Mouse (Mus musculus): ENCODE results near the gene Ccdc58.
"Not testable (repeated sequence)": the region's sequence is repeated elsewhere in the genome, so short reads cannot be mapped to it uniquely, and the experiment has no call there.

Gene Ccdc58

DNA sequence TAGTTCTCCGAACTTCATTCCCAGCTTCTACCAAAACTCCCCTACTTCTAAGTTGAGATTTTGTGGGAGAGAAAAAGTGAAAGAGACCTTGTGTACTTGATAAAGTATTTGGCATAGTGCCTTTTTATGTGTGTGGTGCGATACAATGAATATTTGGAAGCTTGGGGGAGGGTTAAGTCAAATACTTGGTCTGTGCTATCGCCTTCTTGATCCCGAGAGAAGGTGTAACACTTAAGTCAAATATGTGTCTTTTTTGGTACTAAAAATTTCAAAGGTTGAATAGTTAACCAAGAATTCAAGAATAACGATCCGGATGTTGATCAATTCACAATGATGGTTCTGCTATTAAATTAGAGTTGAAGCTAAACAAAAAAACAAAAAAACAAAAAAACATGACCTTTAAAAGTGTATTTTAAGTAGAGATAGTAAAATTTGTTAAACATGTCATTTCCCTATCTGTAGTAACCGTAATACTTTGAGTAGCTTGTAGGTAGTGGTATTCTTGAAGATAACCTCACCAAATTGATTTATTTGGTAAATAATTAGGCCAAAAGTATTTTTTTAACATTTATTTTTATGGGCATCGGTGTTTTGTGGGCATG is 1.0 kb downstream of the Ccdc58 start:
- in situ Hi-C loops (cut with MboI, MseI), result loop anchor here (5.0 kb wide), 1 partner anchor 85 kb away; no protein-coding TSS in a partner anchor

DNA sequence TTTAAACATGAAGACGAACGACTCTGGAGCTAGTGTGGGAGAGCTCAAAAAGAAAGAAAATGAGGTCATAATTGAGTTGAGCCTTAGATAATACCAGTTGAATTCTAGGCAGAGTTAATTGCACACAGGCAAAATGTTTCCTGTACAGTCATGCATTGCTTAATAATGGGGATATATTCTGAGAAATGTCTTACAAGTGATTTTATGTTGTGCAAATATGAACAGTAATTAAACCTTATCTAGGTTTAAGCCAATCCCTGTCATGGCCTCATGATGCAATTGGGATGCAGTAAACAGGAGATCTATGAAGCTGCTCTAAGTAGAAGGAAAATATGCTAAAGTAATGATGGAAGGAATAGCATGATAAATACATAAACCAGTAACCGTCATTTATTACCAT is 3.3 kb downstream of the Ccdc58 start:
- in situ Hi-C loops (cut with MboI, MseI), result loop anchor here (5.0 to 25.0 kb wide), 3 partner anchors 87 to 1463 kb away; partner anchors contain the start of genes Gtf2e1 and Rabl3

DNA sequence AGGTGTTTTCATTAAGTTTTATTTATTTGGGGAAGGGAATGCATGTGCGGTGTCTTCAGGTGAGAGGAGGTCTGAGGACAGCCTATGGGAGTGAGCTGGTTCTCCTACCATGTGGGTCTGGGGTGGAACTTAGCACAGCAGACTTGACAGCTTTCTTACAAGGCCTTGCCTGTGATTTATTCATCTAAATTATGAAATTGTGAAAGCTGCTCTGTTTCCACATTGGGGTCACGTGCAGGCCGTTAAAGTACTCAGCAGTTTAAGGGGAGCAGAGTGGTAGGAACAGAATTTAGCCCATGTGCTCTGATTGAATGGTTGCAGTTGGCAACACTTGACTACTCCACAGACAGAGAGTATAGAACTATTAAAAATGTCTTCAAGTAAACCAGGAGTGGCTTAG is 8.4 kb downstream of the Ccdc58 start:
- in situ Hi-C loops (cut with MboI, MseI), result loop anchor here (25.0 kb wide), 2 partner anchors 732 to 1457 kb away; partner anchors contain the start of genes Gtf2e1 and Rabl3

DNA sequence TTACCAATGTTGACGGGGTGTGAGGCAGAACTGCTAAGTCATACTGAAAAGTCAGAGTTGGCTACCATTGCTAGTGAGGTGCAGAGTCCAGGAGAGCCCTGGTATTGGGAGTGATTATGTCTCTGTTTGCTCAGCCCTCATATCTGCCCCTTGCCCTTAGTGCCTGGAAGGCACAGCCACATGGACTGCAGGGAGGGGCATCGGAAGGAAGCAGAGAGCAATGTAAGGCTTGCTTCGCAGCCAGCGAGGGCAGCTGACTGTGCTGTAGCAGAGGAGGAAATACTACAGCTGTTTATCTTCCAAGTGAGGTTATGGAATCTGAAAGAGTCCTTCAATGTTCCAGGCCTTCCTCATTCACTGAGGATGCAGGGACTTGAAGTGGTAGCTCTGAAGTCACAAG is 16.4 kb downstream of the Ccdc58 start:
- in situ Hi-C loops (cut with MboI, MseI), result loop anchor here (25.0 kb wide), 2 partner anchors 724 to 1449 kb away; partner anchors contain the start of genes Gtf2e1 and Rabl3

- in situ Hi-C loops (cut with MboI, MseI), result loop anchor here (25.0 kb wide), 2 partner anchors 723 to 1448 kb away; partner anchors contain the start of genes Gtf2e1 and Rabl3
Measured at GRCm38 (mm10) chr16:36089065-36089464, 17.6 kb downstream of the Ccdc58 start.

- in situ Hi-C loops (cut with MboI, MseI), result loop anchor here (25.0 kb wide), 2 partner anchors 722 to 1447 kb away; partner anchors contain the start of genes Gtf2e1 and Rabl3
Measured at GRCm38 (mm10) chr16:36089850-36090616, 18.5 kb downstream of the Ccdc58 start.

DNA sequence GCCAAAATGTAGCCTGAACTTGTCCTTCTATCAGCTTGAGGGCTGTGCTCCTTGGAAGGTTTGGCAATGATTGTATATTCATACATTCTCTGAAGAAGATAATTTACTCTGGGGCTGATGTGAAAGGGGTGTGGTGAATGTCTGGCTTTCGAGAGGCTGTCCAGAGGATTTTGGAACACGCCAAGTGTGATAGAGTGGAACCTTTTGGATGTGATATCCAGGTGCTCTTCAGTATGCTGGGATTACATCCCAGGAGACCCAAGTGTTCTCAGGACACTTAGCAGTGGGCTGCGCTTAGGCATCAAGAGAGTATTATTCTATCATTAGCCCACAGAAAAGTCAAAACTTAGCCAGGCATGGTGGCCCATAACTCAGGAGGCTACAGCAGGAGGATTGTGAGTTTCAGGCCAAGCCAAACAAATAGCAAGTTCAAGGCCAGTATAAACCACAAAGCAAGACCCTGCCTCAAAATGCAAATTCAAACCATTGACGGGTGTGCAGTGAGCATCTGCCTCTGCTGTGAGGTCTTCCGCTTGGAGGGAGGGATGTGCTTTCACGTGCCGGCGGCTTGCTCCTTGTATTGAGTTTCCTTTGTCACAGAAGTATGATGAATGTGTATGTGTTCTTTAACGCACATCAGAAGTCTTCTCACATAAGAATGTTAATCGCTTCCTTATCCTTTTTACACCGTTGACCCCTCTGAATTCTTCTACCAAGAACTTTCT is 19.5 kb downstream of the Ccdc58 start:
- in situ Hi-C loops (cut with MboI, MseI), result loop anchor here (25.0 kb wide), 2 partner anchors 721 to 1446 kb away; partner anchors contain the start of genes Gtf2e1 and Rabl3

GRCm38 (mm10) chr16:36094079-36094478 is 22.6 kb downstream of the Ccdc58 start:
- in situ Hi-C loops (cut with MboI, MseI), result loop anchor here (25.0 kb wide), 2 partner anchors 718 to 1443 kb away; partner anchors contain the start of genes Gtf2e1 and Rabl3

DNA sequence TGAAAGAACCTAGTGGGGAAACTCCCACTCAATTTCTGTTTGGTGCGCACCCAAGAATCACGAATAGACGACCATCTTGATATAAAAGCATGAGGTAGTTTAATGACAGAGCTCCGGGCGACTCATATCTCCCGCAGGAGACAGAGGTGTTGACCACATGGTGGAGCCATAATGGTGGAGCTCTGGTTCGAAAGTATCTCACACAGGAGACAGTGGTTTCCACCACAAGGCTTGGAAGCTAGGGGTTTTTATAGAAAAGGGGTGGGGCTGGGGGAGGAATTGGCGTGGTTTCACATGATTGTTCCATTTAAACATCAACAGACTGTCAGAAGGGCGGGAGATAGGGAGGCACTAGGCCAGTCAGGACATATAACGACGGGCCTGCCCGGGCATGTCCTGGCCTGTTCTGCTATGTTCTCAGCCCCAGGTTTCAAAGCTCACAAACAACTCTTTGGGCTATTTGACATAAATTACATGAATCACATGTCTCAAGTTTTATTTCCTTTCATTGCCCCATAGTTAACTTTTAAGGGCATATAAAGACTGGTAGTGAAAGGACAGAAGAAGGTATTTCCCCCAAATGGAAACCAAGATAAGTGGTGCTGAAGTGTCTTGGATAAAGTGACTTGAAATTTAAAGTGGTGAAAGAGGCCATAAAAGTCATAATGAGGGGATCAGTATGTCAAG is 26.5 kb downstream of the Ccdc58 start:
- in situ Hi-C loops (cut with MboI, MseI), result loop anchor here (25.0 kb wide), 2 partner anchors 714 to 1439 kb away; partner anchors contain the start of genes Gtf2e1 and Rabl3

GRCm38 (mm10) chr16:36101526-36101925 is 30.0 kb downstream of the Ccdc58 start:
- in situ Hi-C loops (cut with MboI, MseI), result no loop called here

- in situ Hi-C loops (cut with MboI, MseI), result no loop called here
Measured at GRCm38 (mm10) chr16:36102211-36102610, 30.7 kb downstream of the Ccdc58 start.

GRCm38 (mm10) chr16:36111486-36111885 is 40.0 kb downstream of the Ccdc58 start:
- in situ Hi-C loops (cut with MboI, MseI), result loop anchor here (5.0 kb wide), 1 partner anchor 596 kb away; no protein-coding TSS in a partner anchor

DNA sequence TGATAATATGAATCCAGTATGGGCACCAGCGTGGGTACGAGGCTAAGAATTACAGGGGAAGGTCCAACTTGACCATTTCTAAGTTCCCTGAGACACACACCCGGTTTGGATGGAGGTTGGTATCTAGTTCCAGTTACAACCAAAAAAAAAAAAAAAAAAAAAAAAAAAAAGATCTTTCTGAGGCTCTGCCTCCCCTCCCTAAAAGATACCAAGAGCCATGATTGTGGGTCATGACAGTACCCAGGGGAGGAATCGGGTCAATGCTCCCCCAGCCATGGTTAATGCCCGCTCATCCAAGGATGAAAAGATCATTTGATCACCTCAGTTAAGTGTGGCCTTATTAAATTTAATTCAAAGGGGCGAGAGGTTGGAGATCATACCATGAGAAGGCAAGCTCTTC is 44.3 kb downstream of the Ccdc58 start:
- in situ Hi-C loops (cut with MboI, MseI), result not testable (repeated sequence)

DNA sequence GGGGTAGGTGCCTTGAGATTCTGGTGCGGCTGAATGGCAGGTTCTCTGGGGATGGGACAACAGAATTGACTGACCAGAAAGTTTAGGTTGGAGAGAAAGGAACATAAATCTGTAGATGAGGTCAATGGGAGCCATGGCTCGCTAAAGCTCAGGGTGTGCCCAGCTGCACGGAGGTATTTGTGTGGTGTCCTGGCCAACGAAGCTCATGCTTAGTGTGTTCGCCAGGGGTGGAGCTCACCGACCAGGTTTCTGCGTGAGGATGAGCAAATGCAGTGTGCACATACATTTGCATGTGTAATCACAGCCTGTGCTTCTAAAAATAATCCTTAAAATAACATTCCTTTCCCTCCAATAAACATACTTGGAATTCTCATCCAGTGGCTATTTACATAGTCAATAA is 56.6 kb downstream of the Ccdc58 start:
- in situ Hi-C loops (cut with MboI, MseI), result no loop called here

DNA sequence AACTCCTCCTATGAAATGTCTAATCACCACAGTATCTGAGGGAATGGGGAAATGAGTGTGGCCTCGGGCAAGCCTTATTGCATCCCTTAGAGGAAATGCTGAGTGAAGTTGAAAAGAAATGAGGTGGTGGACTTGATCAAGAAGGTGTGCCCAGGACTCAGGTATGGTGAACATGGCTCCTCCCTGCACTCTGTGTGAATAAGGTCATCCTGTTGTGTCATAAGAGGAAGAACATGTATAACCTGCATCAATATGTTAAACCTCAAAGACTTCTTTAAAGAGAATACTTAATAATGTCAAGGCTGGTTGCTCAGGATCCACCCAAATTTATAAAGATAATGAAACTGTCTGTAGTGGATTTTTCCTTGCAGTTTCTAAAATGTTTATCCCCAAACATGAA is 59.7 kb downstream of the Ccdc58 start, which contains the start of gene Csta1:
Csta1 (minus strand) TSS at position 101 of the 400 bp plus-strand sequence.
- in situ Hi-C loops (cut with MboI, MseI), result no loop called here

- in situ Hi-C loops (cut with MboI, MseI), result no loop called here
Measured at GRCm38 (mm10) chr16:36138201-36138600, 66.7 kb downstream of the Ccdc58 start.
